Mouse (Mus musculus) retina, embryonic 14.5 days (tissue): Measurements from ENCODE around the gene Col8a2.

Source experiments
- DNase-seq: peaks from one replicate; pipeline ENCODE4 v3.0.0-alpha.2; 2015; ENCODE audit warnings: low spot score

Col8a2 gene

DNA sequence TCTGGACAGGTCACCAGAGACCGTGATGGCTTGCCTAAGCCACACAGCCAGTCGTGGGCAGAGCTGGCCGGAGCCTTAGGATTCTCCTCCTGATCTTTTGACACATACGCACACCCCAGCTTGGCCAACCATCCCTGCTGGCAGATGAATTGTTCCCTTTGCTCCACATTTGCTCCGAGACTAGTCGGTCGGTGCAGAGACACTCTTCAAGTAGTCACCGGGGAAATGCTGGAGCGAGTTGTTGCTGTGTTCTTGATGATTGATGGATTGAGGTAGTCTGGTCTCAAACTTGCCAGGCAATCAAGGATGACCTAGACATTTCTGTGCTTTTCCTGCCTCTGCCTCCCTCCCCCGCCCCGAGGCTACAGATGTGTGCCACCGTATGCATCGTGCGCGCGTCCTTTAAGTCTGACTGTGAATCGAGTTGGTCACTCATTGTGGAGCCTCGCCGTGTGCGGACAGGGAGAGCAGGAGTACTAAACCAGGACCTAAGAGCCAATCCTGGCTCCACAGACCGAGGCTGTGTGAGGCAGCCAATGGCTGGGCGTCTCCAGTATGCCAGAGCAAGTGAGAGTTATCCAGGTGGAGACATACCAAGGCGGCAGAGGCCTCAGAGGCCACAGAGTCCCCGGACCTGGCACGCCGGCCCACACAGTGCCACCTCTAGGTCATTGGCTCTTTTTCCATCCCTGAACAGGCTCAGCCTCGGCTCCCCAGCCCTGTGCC lies 15.2 kb downstream of the Col8a2 start:
- no peak for DNase-seq

DNA sequence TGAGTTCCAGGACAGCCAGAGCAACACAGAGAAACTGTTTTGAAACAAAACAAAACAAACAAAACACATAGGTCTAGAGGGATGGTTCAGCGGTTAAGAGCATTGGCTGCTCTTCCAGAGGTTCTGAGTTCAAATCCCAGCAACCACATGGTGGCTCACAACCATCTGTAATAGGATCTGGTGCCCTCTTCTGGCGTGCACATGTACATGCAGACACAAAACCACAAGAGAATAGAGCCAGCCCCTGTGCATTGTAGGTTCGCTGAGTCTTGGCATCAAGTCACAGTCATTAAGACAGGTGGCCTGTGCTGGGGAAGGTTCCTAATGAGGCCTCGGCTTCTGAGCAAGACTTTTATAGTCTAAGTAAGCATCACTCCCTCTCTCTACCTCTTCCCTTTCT lies 17.3 kb downstream of the Col8a2 start:
- DNase-seq: no peak

DNA sequence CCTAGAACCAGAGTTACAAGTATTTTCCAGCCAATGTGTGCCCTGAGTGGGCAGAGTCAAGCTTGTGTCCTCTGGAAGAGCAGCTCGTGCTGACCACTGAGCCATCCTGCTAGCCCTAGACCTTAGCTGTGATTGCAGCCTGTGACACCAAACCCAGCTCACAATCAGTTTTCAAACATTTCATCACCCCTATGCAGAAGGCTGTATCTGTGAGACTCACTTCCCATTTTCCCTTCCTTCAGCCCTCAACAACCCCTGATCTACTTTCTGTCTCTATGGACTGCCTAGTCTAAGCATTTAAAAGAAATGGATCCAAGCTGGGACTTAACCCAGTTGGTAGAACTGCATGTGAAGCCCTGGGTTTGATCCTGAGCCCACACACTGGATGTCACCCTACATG lies 18.8 kb downstream of the Col8a2 start:
- DNase-seq: no peak

DNA sequence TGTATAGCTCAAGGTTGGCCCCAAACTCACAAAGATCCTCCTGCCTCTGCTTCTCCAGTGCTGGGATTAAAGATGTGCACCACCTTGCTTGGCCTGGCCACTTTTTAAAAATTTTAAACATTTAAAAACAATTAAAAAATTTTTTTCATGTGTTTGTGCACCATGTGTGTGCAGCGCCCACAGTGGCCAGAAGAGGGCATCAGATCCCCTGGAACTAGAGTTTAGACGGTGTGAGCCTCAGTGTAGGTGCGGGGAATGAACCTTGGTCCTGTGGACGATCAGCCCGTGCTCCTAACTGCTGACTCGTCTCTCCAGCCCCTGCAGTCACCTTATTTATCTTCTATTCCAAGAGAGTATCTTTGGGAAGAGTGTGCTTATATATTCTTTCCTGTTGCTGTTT lies 19.5 kb downstream of the Col8a2 start:
- no peak for DNase-seq

DNA sequence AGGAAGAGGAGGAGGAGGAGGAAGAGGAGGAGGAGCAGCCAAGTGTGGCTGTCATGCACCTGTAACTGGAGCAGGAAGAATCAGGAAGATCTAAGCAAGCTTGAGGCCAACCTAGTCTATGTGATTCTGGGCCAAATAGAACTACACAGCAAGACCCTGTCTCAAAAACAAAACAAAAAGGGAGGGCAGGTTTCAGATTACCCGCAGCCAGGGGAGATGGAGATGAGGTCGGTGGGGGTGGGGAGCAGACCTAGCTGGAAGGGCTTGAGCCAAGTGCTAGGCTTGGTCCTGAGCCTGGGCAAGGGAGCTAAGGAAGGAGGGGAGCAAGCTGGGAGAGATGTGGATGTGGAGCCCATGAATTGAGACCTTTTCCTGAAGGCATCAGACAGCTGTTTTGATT lies 20.2 kb downstream of the Col8a2 start:
- no peak for DNase-seq

DNA sequence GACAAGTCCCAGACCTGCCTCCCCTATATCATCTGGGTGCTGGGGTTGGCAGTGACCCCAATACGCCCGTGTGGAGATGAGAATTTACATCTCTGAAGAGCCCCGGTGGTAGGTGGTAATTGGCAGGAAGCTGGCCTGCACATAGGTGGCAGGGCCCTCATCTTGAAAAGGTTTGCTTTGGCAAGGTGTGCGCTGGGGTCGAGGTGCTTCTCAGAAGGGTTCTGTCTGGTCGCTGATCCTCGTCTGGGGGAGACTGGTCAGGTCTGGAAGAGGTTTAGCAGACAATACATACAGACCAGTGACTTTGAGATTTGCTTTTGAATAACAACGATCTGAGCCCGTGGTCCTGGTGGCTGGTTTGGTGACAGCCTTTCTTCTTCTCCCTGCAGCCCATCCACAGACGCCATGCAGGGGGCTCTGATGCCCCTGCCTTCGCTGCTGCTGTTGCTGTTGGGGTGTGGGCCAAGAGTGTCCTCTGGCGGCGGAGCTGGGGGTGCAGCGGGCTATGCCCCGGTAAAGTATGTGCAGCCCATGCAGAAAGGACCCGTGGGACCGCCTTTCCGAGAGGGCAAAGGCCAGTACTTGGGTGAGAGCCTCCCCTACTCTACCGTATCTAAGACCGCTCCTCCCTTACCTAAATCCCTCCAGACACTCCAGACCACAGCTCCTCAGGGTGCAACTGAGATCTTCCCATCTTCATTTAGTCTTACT lies 22.8 kb downstream of the Col8a2 start:
- peak; percentile 58 for DNase-seq

DNA sequence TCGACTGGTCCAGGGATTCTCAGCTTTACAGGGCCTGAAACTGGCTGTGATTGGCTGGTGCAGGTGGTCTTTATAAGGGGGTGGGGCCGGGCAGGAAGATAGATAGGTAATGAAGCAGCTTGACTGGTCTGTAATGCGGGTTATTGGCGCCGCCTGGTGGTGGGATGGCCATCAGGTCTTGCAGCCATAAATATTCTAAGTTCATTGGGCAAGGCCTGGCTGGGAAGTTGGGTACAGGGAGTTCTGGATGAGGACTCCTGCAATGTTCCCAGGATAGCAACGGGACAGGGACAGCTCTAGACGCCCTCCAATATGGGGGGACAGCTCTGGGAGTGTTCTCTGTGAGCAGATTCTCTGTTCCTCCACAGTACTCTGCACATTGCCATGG lies 23.3 kb downstream of the Col8a2 start:
- DNase-seq: peak; percentile 97

DNA sequence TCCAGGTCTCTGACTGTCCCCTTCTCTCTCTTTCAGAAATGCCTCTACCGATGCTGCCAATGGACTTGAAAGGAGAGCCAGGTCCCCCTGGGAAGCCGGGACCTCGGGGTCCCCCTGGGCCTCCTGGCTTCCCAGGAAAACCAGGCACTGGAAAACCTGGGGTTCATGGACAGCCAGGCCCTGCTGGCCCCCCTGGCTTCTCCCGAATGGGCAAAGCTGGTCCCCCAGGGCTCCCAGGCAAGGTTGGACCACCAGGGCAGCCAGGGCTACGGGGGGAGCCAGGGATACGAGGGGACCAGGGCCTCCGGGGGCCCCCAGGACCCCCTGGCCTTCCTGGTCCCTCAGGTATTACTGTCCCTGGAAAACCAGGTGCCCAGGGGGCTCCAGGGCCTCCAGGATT lies 23.8 kb downstream of the Col8a2 start:
- no peak for DNase-seq

DNA sequence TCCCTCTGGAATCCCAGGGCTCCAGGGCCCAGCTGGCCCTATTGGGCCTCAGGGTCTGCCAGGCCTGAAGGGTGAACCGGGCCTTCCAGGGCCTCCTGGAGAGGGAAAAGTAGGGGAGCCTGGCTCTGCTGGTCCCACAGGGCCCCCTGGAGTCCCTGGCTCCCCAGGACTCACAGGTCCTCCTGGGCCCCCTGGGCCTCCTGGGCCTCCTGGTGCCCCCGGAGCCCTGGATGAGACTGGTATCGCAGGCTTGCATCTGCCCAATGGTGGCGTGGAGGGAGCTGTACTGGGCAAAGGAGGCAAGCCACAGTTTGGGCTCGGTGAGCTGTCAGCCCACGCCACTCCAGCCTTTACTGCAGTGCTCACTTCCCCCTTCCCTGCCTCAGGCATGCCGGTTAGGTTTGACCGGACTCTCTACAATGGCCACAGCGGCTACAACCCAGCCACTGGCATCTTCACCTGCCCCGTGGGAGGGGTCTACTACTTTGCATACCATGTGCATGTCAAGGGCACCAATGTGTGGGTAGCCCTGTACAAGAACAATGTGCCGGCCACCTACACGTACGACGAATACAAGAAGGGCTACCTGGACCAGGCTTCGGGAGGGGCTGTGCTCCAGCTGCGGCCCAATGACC lies 25.1 kb downstream of the Col8a2 start:
- DNase-seq: no peak

DNA sequence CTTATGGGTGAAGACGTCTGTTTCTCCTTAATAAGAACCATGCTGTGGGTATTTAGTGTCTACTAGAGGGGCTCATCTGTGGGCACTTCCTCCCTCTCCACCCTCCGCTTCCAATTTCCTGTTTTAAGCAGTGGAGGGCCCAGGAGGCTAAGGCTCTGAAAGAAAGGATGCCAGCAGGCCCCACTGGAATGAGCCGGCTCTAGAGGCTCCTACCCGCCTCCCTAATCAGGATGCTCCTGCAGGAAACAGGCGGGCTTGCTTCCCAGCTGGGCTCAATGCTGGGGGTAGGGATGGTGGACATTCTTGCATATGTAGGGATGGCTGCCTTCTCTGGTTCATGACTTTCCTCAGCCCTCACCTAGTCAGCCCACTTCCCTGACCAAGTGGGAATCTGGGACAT lies 26.6 kb downstream of the Col8a2 start:
- DNase-seq: no peak

DNA sequence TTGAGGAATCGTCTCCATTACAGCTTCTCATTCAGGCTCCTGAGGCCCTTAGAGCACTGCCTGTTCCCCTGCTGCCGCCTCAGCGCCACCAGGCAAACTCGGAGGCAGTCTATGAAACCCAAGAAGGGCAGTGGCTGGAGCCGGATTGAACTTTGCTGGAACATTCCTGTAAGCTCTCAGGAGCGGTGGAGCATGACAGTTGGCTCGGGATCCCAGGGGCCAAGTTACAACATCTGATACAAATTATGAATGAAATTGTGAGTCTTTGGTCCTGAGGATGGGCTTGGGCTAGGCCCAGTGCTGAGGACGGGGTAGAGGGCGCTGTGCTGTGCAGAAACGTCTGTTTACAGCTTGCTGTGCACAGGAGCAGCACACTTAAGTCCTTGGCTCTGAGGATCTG lies 27.8 kb downstream of the Col8a2 start:
- no peak for DNase-seq

DNA sequence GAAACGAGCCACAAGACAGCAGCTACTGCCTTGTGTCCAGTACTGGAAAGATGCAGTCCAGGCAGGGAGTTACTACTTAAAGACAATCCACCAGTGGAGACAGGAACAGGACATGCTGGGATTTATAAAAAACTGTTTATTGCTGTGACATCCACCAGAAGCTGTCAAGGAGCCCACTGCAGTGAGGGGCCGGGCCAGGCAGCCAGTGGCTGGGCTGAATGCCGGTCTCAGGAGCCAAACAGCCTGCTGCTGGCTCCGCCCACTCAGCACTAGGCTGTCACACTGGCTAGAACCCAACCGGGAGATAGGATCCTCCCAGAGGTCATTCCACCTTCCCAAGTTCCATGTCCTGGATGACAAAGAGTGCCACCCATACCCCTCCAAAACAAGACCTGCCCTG lies 29.3 kb downstream of the Col8a2 start:
- no peak for DNase-seq

DNA sequence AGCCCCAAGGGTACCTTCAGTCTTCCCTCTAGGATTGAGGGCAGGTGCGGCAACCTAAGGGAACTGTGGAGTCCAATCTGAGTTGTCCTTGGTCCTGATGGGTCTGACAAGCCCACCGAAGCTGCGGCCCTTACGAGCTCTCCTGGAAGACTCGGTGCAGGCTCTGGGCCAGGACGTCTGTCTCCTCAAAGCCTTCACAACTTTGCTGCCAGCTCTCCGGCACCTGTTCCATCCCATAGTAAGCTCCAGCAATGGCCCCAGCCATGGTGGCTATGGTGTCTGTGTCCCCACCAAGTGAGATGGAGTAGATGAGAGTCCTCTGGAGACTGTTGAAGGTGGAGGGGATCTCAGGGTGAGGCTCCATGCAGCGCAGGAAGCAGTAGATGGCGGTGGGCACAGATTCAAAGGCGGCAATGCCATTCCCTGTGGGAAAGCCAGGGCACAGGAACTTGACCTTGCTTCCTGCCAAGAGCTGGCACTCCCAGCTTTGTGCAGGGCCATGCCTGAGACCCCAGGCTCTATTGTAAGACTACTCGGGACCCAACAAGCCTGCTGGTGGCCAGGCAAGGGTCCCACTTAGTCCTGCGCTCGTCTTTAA lies 29.9 kb downstream of the Col8a2 start:
- DNase-seq: no peak

DNA sequence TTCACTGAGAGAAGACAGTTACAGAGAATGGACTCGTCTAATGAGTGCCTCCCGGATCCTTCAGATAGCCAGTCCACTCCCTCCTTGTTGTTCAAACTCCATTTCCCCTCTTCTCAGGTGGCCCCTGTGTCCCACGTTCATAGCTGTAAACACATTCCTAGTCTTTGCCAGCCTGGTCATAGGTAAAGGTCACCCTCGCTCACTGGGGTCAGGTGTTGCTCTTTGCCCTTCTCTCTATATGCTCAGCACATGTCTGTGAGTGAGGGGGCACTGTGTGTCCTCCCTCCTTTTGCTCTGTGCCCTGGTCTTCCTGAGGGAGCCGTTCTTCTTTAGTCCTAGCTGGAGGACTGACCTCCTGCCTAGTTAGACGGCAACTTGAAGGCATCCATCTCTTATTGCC lies 33.2 kb downstream of the Col8a2 start:
- no peak for DNase-seq

DNA sequence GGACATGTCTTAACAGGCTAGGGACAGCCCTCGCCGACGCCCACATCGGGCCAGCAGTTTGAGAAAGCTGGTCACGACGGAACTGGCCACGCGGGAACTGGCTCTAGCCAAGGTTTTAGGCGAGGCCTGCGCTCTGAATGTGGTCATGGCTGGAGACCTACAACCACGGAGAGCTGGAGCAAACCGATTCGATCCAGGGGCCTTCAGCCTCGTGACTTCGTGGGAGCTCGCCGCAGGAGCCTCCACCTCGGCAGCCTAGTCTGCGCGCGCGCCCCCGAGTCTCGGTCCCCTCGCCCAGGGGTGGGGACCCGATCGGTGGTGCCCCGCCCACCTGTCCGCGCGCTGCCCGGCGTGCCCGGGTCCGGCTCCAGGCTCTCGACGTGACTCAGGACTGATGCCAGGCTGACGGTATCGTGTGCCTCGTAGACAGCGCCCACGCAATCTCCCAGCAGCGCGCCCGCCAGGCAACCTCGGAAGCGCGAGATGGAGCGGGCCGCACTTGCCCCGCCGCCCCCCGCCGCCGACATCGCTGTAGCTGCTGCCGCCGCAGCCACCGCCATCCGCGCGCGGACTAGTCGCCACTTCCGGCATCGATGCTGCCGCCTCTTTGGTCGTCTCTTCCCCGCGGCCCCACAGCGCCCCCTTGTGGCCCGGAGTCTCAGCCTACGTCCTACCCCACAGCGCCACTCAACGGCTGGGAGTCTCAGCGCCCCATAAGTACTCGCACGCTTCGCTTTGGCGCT lies 34.7 kb downstream of the Col8a2 start, which contains the start of gene Adprhl2:
TSS of gene Adprhl2 (minus strand) at position 593 of the 743 bp plus-strand sequence.
- DNase-seq: peak; percentile 99

DNA sequence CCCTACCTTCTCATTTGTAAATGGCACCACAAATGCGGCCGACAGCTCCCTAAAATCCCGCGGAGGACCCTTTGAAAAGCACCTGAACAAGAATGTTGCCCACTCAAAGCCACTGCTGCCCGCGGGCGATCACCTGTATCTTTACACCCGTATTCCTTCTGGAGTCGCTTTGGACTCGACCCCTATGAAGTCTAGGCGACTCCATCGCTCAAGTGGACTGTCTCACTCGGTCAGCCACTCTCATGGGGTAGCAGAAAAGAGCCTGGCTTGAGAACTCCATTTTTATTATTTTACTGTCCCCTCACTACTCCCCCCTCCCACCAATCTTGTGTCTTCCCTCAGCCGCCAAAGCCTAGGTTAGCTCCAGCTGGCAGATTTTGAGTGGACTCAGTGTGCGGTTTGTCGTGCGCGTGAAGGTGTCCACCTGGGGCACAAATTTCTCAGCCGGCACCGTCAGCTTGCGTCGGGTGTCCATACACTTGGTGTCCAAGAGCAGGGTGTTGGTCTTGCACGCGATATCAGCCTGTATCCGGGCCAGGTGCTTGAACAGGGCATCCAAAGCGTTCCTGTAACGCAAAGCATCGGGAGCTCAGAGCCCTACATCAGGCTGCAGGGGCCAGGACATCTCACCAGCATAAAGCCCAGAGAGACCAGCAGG lies 35.4 kb downstream of the Col8a2 start:
- DNase-seq: no peak

DNA sequence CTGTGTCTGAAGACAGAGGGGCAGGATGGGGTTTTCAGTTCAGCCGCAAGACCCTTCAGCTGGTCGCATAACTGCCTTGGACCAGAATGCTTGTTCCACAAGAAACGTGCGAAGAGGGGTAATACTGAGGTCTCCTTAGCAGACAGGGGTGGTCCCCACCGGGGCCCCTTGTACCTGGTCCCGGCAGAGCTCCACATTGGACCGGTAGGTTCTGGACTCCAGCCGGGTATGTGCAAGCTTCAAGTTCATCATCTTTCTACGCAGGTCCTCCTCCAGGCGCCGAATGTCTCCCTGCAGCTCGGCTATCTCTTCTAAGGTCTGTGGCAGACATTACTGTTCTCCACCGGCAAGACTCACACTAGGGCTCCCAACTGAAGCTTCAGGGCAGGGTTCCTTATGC lies 36.1 kb downstream of the Col8a2 start:
- DNase-seq: no peak

DNA sequence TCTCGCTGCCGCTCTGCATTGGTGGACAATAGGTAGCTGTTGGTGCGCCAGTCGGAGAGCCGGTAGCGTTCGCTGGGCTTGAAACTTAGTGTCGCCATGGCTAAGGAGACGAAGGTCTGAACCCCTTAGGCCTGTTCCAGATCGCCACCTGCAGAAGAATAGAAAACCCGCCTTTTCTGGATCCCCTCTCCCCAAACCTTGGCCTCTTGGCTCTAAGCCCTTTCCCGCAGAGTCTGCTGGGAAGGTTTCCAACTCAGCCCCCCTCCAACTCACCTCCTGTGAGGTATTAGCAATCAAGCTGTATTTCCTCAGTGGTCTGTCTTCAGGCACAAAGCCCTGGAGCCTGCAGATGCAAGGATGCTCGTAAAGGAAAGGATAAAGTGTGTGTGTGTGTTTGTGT lies 38.3 kb downstream of the Col8a2 start:
- DNase-seq: no peak

DNA sequence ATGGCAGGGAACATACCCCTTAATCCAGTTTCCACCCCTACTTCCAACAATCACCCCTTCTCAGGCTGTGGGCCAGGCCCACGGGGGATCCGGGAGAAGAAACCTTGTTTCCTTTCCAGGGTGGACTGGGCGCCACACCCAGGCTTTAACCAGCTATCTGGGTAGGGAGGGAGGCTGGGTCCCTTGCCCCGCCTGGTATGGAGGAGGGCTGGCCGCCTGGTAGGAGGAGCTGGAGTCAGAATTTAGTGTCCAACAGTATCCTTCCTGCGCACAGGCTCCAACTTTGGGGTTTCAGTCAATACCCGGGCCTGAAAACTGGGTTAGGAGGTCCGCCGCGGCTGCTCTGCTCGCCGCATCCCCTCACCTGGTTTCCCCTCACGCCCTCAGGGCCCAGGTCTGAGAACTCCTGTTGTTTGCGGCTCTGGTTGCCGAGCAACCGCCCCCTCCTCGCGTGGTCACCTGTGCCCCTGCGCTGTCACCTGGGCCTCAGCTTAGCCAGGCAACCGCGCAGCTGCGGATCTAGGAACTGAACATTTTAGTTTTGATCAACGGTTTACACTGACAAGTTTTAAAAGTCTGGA lies 38.8 kb downstream of the Col8a2 start, which contains the start of gene Tekt2:
TSS of gene Tekt2 (minus strand) at position 408 of the 581 bp plus-strand sequence.
- DNase-seq: no peak

DNA sequence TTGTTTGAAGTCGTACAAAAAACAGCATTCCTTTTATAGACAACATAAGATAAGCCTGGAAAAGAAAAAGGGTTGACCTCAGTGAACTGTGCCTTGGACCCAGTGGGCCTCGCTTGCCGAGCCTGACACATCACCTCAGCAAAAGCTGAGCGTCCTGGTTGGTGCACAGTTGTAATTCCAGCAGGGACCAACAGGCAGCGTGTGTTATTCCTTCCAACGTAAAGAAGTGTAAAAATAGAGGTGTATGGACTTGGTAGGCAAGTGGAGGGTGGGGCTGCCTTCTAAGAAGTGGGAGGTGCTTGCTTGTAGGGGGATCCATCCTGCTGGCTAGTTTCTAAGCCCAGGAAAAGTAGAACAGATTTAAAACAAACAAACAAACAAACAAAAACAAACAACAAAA lies 39.4 kb downstream of the Col8a2 start:
- no peak for DNase-seq

DNA sequence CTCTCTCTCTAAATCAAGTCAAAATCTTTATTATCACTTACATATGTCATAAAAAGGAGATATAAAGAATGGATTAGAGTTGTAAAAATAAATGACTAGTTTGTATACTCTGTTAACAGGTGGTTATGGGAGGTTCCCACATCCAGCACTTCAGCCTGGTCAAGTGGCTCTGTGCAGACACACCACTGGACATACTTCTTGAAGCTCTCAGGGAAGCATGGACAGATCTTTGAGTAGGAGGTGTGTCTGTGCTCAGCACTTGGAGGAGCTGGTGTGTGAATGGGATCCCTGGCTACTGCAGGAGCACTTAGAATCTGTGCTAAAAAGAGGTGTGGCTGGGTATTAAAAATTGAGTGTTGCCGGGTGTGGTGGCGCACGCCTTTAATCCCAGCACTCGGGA lies 43.7 kb downstream of the Col8a2 start:
- no peak for DNase-seq
